Mouse (Mus musculus): ENCODE results near the gene Trim54. TPM values are rescaled to one million over a fixed set of nuclear protein-coding genes. Genes with fewer than 3 reads are reported as not detected.

Gene Trim54
- total and polyA plus RNA-seq, 3 experiments = not detected

- no peak for DNase-seq
Measured at GRCm38 (mm10) chr5:31181183-31181770, 64.8 kb downstream of the Trim54 start.

DNA sequence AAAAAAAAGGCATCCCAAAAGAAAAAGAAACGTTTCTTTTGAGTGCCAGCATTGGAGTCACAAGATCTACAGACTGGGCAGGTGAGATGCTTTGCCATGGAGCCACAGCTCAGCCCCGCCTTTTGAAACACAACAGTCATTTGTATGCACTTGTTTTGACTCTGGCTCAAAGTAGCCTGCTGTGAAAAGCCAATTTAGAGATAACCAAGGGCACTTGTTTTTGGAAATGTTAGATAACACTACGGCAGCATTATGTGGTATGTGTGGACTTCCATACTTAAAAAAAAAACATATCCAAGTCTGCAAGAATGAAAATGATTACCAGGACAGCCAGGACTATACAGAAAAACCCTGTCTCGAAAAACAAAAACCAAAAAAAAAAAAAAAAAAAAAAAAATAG, 67.2 kb downstream of the Trim54 start:
- no peak for DNase-seq

Other genes with a start within 250 kb of the Trim54 start
- gene Tmem214, start 248.7 kb upstream of the Trim54 start, total RNA-seq (2021) = 10 to 100 TPM; 51.9 to 62.2 TPM
- 87.6 and 96.9 TPM in 2 replicates for gene Tmem214, start 248.7 kb upstream of the Trim54 start, polyA plus RNA-seq (2012; rRNA removed)
- gene Agbl5, start 228.0 kb upstream of the Trim54 start, total RNA-seq (2021) = 1 to 10 TPM; 7.6 to 9.2 TPM
- 25.3 and 27.5 TPM in 2 replicates for gene Agbl5, start 228.0 kb upstream of the Trim54 start, polyA plus RNA-seq (2012; rRNA removed)
- 100 to 1,000 TPM; 256 to 264 TPM for gene Ost4, start 208.9 kb upstream of the Trim54 start, total RNA-seq (2021)
- 120 and 143 TPM in 2 replicates for gene Ost4, start 208.9 kb upstream of the Trim54 start, polyA plus RNA-seq (2012; rRNA removed)
- 10 to 100 TPM; 40.3 to 62.0 TPM for gene Emilin1, start 203.3 kb upstream of the Trim54 start, total RNA-seq (2021)
- gene Emilin1, start 203.3 kb upstream of the Trim54 start, polyA plus RNA-seq (2012; rRNA removed) = 64.1 and 75.1 TPM in 2 replicates
- gene Khk, start 195.3 kb upstream of the Trim54 start, total RNA-seq (2021) = 10 to 100 TPM; 37.2 to 44.3 TPM
- gene Khk, start 195.3 kb upstream of the Trim54 start, polyA plus RNA-seq (2012; rRNA removed) = 43.9 and 60.3 TPM in 2 replicates
- 1 to 10 TPM in 1 of 2 experiments, under 1 TPM in 1; 0.58 to 2.5 TPM for gene Cgref1, start 171.1 kb upstream of the Trim54 start, total RNA-seq (2021)
- 1.5 and 2.0 TPM in 2 replicates for gene Cgref1, start 171.1 kb upstream of the Trim54 start, polyA plus RNA-seq (2012; rRNA removed)
- gene Preb, start 156.4 kb upstream of the Trim54 start, total RNA-seq (2021) = 100 to 1,000 TPM; 119 to 126 TPM
- 284 TPM in 2 replicates for gene Preb, start 156.4 kb upstream of the Trim54 start, polyA plus RNA-seq (2012; rRNA removed)
- gene Tcf23, start 148.1 kb upstream of the Trim54 start, total RNA-seq (2021) = 1 to 10 TPM; 1.3 TPM
- gene Tcf23, start 148.1 kb upstream of the Trim54 start, polyA plus RNA-seq (2012; rRNA removed) = 0.77 and 0.78 TPM in 2 replicates
- gene Atraid, start 68.4 kb upstream of the Trim54 start, total RNA-seq (2021) = 100 to 1,000 TPM; 117 to 125 TPM
- gene Atraid, start 68.4 kb upstream of the Trim54 start, polyA plus RNA-seq (2012; rRNA removed) = 101 and 114 TPM in 2 replicates
- 10 to 100 TPM; 27.7 to 39.6 TPM for gene Slc5a6, start 67.8 kb upstream of the Trim54 start, total RNA-seq (2021)
- gene Slc5a6, start 67.8 kb upstream of the Trim54 start, polyA plus RNA-seq (2012; rRNA removed) = 88.3 and 93.5 TPM in 2 replicates
- gene Cad, start 61.9 kb upstream of the Trim54 start, total RNA-seq (2021) = 10 to 100 TPM; 17.5 to 33.1 TPM
- gene Cad, start 61.9 kb upstream of the Trim54 start, polyA plus RNA-seq (2012; rRNA removed) = 43.2 and 48.0 TPM in 2 replicates
- not detected for gene Dnajc5g, start 10.4 kb upstream of the Trim54 start, total RNA-seq (2021)
- gene Dnajc5g, start 10.4 kb upstream of the Trim54 start, polyA plus RNA-seq (2012; rRNA removed) = not detected in 2 replicates
- not detected for gene Slc30a3, start 8.5 kb upstream of the Trim54 start, total RNA-seq (2021)
- gene Slc30a3, start 8.5 kb upstream of the Trim54 start, polyA plus RNA-seq (2012; rRNA removed) = not detected in 2 replicates
- not detected for gene Ucn, start 22.1 kb downstream of the Trim54 start, total RNA-seq (2021)
- gene Ucn, start 22.1 kb downstream of the Trim54 start, polyA plus RNA-seq (2012; rRNA removed) = not detected in 2 replicates
- 10 to 100 TPM; 71.0 to 72.1 TPM for gene Mpv17, start 37.5 kb downstream of the Trim54 start, total RNA-seq (2021)
- gene Mpv17, start 37.5 kb downstream of the Trim54 start, polyA plus RNA-seq (2012; rRNA removed) = 127 and 137 TPM in 2 replicates
- gene Gm29609, start 63.2 kb downstream of the Trim54 start, total RNA-seq (2021) = 1 to 10 TPM; 1.1 to 1.4 TPM
- 0.52 and 0.94 TPM in 2 replicates for gene Gm29609, start 63.2 kb downstream of the Trim54 start, polyA plus RNA-seq (2012; rRNA removed)
- 10 to 100 TPM; 51.9 to 67.4 TPM for gene Gtf3c2, start 63.4 kb downstream of the Trim54 start, total RNA-seq (2021)
- gene Gtf3c2, start 63.4 kb downstream of the Trim54 start, polyA plus RNA-seq (2012; rRNA removed) = 34.8 and 47.8 TPM in 2 replicates
- 100 to 1,000 TPM in 1 of 2 experiments, 10 to 100 TPM in 1; 85.7 to 115 TPM for gene Snx17, start 76.5 kb downstream of the Trim54 start, total RNA-seq (2021)
- 85.1 and 92.2 TPM in 2 replicates for gene Snx17, start 76.5 kb downstream of the Trim54 start, polyA plus RNA-seq (2012; rRNA removed)
- gene Eif2b4, start 76.7 kb downstream of the Trim54 start, total RNA-seq (2021) = 10 to 100 TPM; 39.5 to 45.7 TPM
- gene Eif2b4, start 76.7 kb downstream of the Trim54 start, polyA plus RNA-seq (2012; rRNA removed) = 26.8 and 35.7 TPM in 2 replicates
- gene Zfp513, start 85.6 kb downstream of the Trim54 start, total RNA-seq (2021) = 10 to 100 TPM; 28.5 to 29.5 TPM
- 75.5 and 77.8 TPM in 2 replicates for gene Zfp513, start 85.6 kb downstream of the Trim54 start, polyA plus RNA-seq (2012; rRNA removed)
- 100 to 1,000 TPM; 105 TPM for gene Ppm1g, start 104.0 kb downstream of the Trim54 start, total RNA-seq (2021)
- gene Ppm1g, start 104.0 kb downstream of the Trim54 start, polyA plus RNA-seq (2012; rRNA removed) = 174 and 197 TPM in 2 replicates
- gene Nrbp1, start 124.2 kb downstream of the Trim54 start, total RNA-seq (2021) = 10 to 100 TPM; 78.2 to 84.9 TPM
- gene Nrbp1, start 124.2 kb downstream of the Trim54 start, polyA plus RNA-seq (2012; rRNA removed) = 180 and 229 TPM in 2 replicates
- gene Gm9970, start 124.5 kb downstream of the Trim54 start, total RNA-seq (2021) = not detected
- 3.7 and 3.9 TPM in 2 replicates for gene Gm9970, start 124.5 kb downstream of the Trim54 start, polyA plus RNA-seq (2012; rRNA removed)
- 1 to 10 TPM; 2.2 to 4.5 TPM for gene Krtcap3, start 135.0 kb downstream of the Trim54 start, total RNA-seq (2021)
- gene Krtcap3, start 135.0 kb downstream of the Trim54 start, polyA plus RNA-seq (2012; rRNA removed) = 13.3 and 13.6 TPM in 2 replicates
- gene Ift172, start 174.4 kb downstream of the Trim54 start, total RNA-seq (2021) = 10 to 100 TPM; 28.9 to 38.1 TPM
- 29.5 and 30.1 TPM in 2 replicates for gene Ift172, start 174.4 kb downstream of the Trim54 start, polyA plus RNA-seq (2012; rRNA removed)
- 10 to 100 TPM; 11.1 to 20.8 TPM for gene Fndc4, start 179.4 kb downstream of the Trim54 start, total RNA-seq (2021)
- gene Fndc4, start 179.4 kb downstream of the Trim54 start, polyA plus RNA-seq (2012; rRNA removed) = 25.0 and 28.6 TPM in 2 replicates
- under 1 TPM in 1 of 2 experiments, not detected in 1; 0.61 TPM for gene Gckr, start 180.7 kb downstream of the Trim54 start, total RNA-seq (2021)
- 0.13 and 0.20 TPM in 2 replicates for gene Gckr, start 180.7 kb downstream of the Trim54 start, polyA plus RNA-seq (2012; rRNA removed)

Data from adrenal gland, adult 2 months (tissue).